11 mouse cellular contexts compared by ENCODE assay signal in genomic region chr10:61176221-61176790, GRCm38 (mm10). TPM values are rescaled to one million over a fixed set of nuclear protein-coding genes. Genes with fewer than 3 reads are reported as not detected.
A peak's percentile ranks its signal among the peaks of the same experiment; 100 is the strongest.
DNase-seq lines count a peak whose midpoint lies in the region; ATAC-seq and TF ChIP-seq lines count a peak whose summit lies in the region.
"Had no signal": no experiment of that assay in that cellular context is flagged by ENCODE, and none has a peak within 500 bp of the region (broad histone marks: within the 10 kb centered on the region; RNA-seq: fewer than 3 reads in every experiment).

No protein-coding gene starts in this region.

- H3K4me2 ChIP-seq in kidney, postnatal 0 days (ENCODE audit: low read length), result peak overlapping the region; percentile 30
- H3K4me2 ChIP-seq in embryonic facial prominence, embryonic 12.5 days (replicated peaks), result peak overlapping the region; percentile 17

- TF ChIP-seq POLR2A in cerebellum, adult 2 months (IDR thresholded peaks at IDR 0.05; ENCODE audit: borderline replicate concordance, insufficient read depth, low read length), result no peak

- 0 out of 2 replicates have a peak, but pooled peaks cover 6% of the 10 kb centered on the region for H3K4me1 ChIP-seq in kidney, postnatal 0 days (replicated peaks; ENCODE audit: insufficient read depth, low read length)
- H3K4me1 ChIP-seq in cerebellum, adult 2 months (ENCODE audit: control insufficient read depth, insufficient read depth, low read length), result peaks cover 23% of the 10 kb centered on the region
- H3K4me1 ChIP-seq in embryonic facial prominence, embryonic 12.5 days, result peaks cover 3% of the 10 kb centered on the region; the same call in 1 of the 2 replicates
- H3K4me1 ChIP-seq in limb, embryonic 10.5 days, result peaks cover 7% of the 10 kb centered on the region; the same call in 1 of the 2 replicates

- WGBS in kidney, postnatal 0 days, result 46% methylated on average over 7 of the region's 7 CpGs
- WGBS in cerebellum, adult 2 months, result 15% methylated on average over 7 of the region's 7 CpGs
- 51% methylated on average over 7 of the region's 7 CpGs for WGBS in embryonic facial prominence, embryonic 12.5 days
- WGBS in limb, embryonic 10.5 days, result 50% methylated on average over 7 of the region's 7 CpGs

- ATAC-seq in kidney, postnatal 0 days (replicated peaks; ENCODE audit: low FRiP score, low read depth), result no peak
- no peak for ATAC-seq in embryonic facial prominence, embryonic 12.5 days (ENCODE audit: insufficient number of reproducible peaks, insufficient read depth, low FRiP score, low TSS enrichment)
- ATAC-seq in erythroblast, adult 5-6 weeks (replicated peaks; ENCODE audit: low FRiP score, poor library complexity, severe bottlenecking), result no peak

- no peak overlapping the region for H3K27ac ChIP-seq in kidney, postnatal 0 days
- H3K27ac ChIP-seq in cerebellum, adult 2 months (ENCODE audit: insufficient read depth, low read length), result peak overlapping the region; percentile 97
- no peak overlapping the region for H3K27ac ChIP-seq in embryonic facial prominence, embryonic 12.5 days
- H3K27ac ChIP-seq in limb, embryonic 10.5 days, result no peak overlapping the region

- no peak overlapping the region for H3K9ac ChIP-seq in kidney, postnatal 0 days (ENCODE audit: low read depth, low read length)
- H3K9ac ChIP-seq in embryonic facial prominence, embryonic 12.5 days, result no peak overlapping the region

- H3K27me3 ChIP-seq in kidney, postnatal 0 days (ENCODE audit: insufficient read depth, low read length), result no peaks in the 10 kb centered on the region
- no peaks in the 10 kb centered on the region for H3K27me3 ChIP-seq in cerebellum, adult 2 months (ENCODE audit: control insufficient read depth, insufficient read depth, low read length)
- H3K27me3 ChIP-seq in embryonic facial prominence, embryonic 12.5 days, result peaks cover 8% of the 10 kb centered on the region; the same call in 1 of the 2 replicates
- peaks cover 42% of the 10 kb centered on the region for H3K27me3 ChIP-seq in limb, embryonic 10.5 days (ENCODE audit: low read depth, poor library complexity, severe bottlenecking)

- no peak for DNase-seq in kidney, postnatal 0 days (ENCODE audit: low spot score)
- no peak for DNase-seq in kidney, adult 8-10 months
- peak; percentile 49 to 51 for DNase-seq in cerebellum, adult 2 months
- DNase-seq in limb, embryonic 10.5 days (ENCODE audit: low spot score), result no peak
- DNase-seq in natural killer cell, adult 2 months (ENCODE audit: low spot score in 2 of 2), result no peak
- DNase-seq in retina, embryonic 14.5 days (ENCODE audit: low spot score), result no peak

- no peak for TF ChIP-seq CTCF in kidney, postnatal 0 days (IDR thresholded peaks at IDR 0.05; ENCODE audit: low read depth)
- TF ChIP-seq CTCF in cerebellum, adult 2 months (IDR thresholded peaks at IDR 0.05; ENCODE audit: borderline replicate concordance, insufficient read depth, low read depth, low read length), result no peak

- no peaks in the 10 kb centered on the region for H3K36me3 ChIP-seq in kidney, postnatal 0 days (ENCODE audit: insufficient read depth, low read length)
- no peaks in the 10 kb centered on the region for H3K36me3 ChIP-seq in embryonic facial prominence, embryonic 12.5 days
- no peaks in the 10 kb centered on the region for H3K36me3 ChIP-seq in limb, embryonic 10.5 days

- no peak overlapping the region for H3K4me3 ChIP-seq in kidney, postnatal 0 days (replicated peaks; ENCODE audit: low read depth, low read length)
- peak overlapping the region; percentile 74 for H3K4me3 ChIP-seq in cerebellum, adult 2 months (replicated peaks; ENCODE audit: insufficient read depth, low read depth, low read length)
- H3K4me3 ChIP-seq in embryonic facial prominence, embryonic 12.5 days, result no peak overlapping the region
- H3K4me3 ChIP-seq in limb, embryonic 10.5 days, result 0 out of 2 replicates have a peak overlapping the region, but pooled peaks have one; percentile 30

- H3K9me3 ChIP-seq in kidney, postnatal 0 days (replicated peaks; ENCODE audit: low read length), result no peaks in the 10 kb centered on the region
- no peaks in the 10 kb centered on the region for H3K9me3 ChIP-seq in embryonic facial prominence, embryonic 12.5 days
- no peaks in the 10 kb centered on the region for H3K9me3 ChIP-seq in limb, embryonic 10.5 days (replicated peaks)

RNA-seq across cellular contexts. Expression of gene Tbata, which starts 4.6 kb away (rescaled TPM):
- 0.24 TPM in 1 of 2 replicates, not detected in the other for polyA plus RNA-seq in kidney, postnatal 0 days (2015; fragmentation: Nextera tagmentation; extraction: Ambion mirVana)
- 38.2 and 43.5 TPM in 2 replicates for polyA plus RNA-seq in cerebellum, adult 2 months (2012; rRNA removed)
- polyA plus RNA-seq in embryonic facial prominence, embryonic 12.5 days (2016; fragmentation: Nextera tagmentation; extraction: Ambion mirVana), result not detected in 2 replicates
- polyA plus RNA-seq in limb, embryonic 10.5 days (2016; fragmentation: Nextera tagmentation; extraction: Ambion mirVana), result not detected in 2 replicates
- not detected in 2 replicates for total RNA-seq in erythroblast, adult 5-6 weeks (2015; ENCODE audit: low replicate concordance)
- total RNA-seq in erythroblast, adult 5-6 weeks (2017; ENCODE audit: low replicate concordance), result not detected in 2 replicates
- total RNA-seq: heart, adult 8-10 months; MEL had no signal
- polyA plus RNA-seq: small intestine, adult 2 months had no signal

RNA-seq across cellular contexts. Expression of gene Sgpl1, which starts 28.8 kb away (rescaled TPM):
- 54.5 and 57.7 TPM in 2 replicates for polyA plus RNA-seq in kidney, postnatal 0 days (2015; fragmentation: Nextera tagmentation; extraction: Ambion mirVana)
- polyA plus RNA-seq in cerebellum, adult 2 months (2012; rRNA removed), result 39.6 and 39.7 TPM in 2 replicates
- 91.5 and 92.5 TPM in 2 replicates for polyA plus RNA-seq in embryonic facial prominence, embryonic 12.5 days (2016; fragmentation: Nextera tagmentation; extraction: Ambion mirVana)
- 62.5 and 80.3 TPM in 2 replicates for polyA plus RNA-seq in limb, embryonic 10.5 days (2016; fragmentation: Nextera tagmentation; extraction: Ambion mirVana)
- 7.1 and 26.1 TPM in 2 replicates for total RNA-seq in erythroblast, adult 5-6 weeks (2015; ENCODE audit: low replicate concordance)
- 14.6 and 18.1 TPM in 2 replicates for total RNA-seq in erythroblast, adult 5-6 weeks (2017; ENCODE audit: low replicate concordance)

Comparison
In these comparisons a context has a peak if more than half of its experiments do, and no peak if none do; other contexts are left out.
1. DNase-seq: peak in cerebellum, adult 2 months (2 of 2); none in kidney, postnatal 0 days (single experiment), kidney, adult 8-10 months (0 of 2), limb, embryonic 10.5 days (single experiment), natural killer cell, adult 2 months (0 of 2) and retina, embryonic 14.5 days (single experiment).
2. H3K4me3 ChIP-seq: peak in cerebellum, adult 2 months (single experiment) and limb, embryonic 10.5 days (single experiment); none in kidney, postnatal 0 days (single experiment) and embryonic facial prominence, embryonic 12.5 days (single experiment).
3. RNA of gene Tbata, which starts 4.6 kb away (polyA plus RNA-seq): 38.2 to 43.5 TPM in cerebellum, adult 2 months; 0.24 TPM in kidney, postnatal 0 days, not detected in embryonic facial prominence, embryonic 12.5 days and not detected in limb, embryonic 10.5 days; every median in the first group is over 10 times any median in the second.